Mouse (Mus musculus) megakaryocyte, adult 5-6 weeks (primary cell): ENCODE results near the gene Apol6. TPM values are rescaled to one million over a fixed set of nuclear protein-coding genes. Genes with fewer than 3 reads are reported as not detected.
A peak's percentile ranks its signal among the peaks of the same experiment; 100 is the strongest.
"Not testable (repeated sequence)": the region's sequence is repeated elsewhere in the genome, so short reads cannot be mapped to it uniquely, and the experiment has no call there.

ENCODE experiments used
- ATAC-seq: 2 replicates; pipeline ENCODE4 v1.8.0; 2016; ENCODE audit warnings: mild to moderate bottlenecking, inconsistent platforms; ENCODE audit not compliant: poor library complexity, severe bottlenecking
- total RNA-seq, 2 experiments: library from RNA; stranded (forward) in 1 of 2; stranded (reverse) in 1 of 2; fragments of 153-499, 151-499 nt in 1 of 2; fragments of 221-1000, 200-1000 nt in 1 of 2; gene quantifications; 2 replicates each; pipeline versions ENCODE4 v1.2.3 to v1.2.4; 2015 to 2017

Gene Apol6
- total RNA-seq, 2 experiments from 2014 or later: not detected

DNA sequence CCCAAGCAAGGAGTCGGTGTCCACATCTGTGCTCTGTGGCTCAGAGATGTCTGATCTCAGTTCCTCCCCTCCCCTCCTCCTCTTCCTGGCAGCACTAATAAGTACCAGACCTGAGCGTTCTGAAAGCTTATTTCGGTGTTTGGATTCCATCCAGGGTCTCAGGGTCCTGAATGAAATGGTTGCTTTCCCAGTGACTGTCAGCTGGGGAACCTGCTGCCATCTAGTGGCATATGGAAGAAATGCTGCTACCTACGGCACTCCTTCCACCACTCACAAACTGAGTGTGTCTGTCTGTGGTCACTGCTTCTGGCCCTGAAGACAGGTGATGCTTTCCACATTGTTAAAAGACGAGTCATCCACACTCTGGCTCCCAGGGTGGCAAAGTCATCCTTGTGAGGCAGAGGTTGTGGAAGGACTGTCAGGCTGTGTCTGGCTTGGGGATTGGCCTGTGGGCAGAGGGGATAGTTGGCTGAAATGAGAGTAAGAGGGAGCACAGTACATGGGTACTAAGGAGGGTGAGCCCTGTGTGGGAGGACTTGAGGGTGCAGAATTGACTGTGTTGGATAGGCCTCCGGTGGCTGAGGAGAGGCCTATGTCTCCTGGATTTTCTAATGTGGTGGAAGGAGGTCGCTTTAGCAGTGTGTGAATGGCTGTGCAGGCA is 15.1 kb upstream of the Apol6 start:
- ATAC-seq: peak; percentile 35; the same call in 1 of the 2 replicates

GRCm38 (mm10) chr15:77031271-77031670 is 13.3 kb upstream of the Apol6 start:
- no peak for ATAC-seq

DNA sequence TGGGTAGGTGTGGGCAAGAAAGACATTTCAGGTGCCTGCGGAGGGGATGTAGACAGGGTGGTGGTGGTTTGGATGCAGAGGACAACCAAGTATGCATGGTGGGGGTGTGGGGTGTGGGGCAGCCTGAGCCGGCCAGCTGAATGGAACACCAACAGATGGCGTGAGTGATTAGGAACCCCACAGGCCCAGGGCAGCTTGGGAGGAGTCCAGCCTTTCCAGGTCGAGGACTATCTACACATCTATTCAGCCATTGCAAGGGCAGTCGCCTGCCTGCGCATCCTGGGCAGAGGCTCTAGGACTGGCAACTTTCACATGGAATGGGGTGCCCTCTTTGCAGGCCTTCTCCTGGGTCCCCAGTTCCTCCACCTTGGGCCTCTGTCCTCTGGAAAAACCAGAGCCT is 10.0 kb upstream of the Apol6 start:
- no peak for ATAC-seq

DNA sequence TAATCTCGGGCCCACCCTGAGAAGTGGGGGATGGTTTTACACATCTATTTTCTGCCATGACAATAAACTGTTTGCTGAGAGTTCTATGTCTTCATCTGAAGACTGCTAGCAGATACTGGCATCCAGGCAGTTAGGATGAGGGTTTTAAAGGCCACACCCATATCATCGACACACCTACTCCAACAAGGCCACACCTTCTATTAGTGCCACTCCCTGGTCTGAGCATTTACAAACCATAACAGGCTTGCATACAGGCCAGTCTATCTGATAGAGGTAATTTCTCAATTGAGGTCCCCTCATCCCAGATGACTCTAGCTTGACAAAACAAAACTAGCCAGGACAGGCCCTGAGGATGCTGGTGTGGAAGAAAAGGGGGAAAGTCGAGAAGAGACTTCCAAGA is 8.9 kb upstream of the Apol6 start:
- no peak for ATAC-seq

DNA sequence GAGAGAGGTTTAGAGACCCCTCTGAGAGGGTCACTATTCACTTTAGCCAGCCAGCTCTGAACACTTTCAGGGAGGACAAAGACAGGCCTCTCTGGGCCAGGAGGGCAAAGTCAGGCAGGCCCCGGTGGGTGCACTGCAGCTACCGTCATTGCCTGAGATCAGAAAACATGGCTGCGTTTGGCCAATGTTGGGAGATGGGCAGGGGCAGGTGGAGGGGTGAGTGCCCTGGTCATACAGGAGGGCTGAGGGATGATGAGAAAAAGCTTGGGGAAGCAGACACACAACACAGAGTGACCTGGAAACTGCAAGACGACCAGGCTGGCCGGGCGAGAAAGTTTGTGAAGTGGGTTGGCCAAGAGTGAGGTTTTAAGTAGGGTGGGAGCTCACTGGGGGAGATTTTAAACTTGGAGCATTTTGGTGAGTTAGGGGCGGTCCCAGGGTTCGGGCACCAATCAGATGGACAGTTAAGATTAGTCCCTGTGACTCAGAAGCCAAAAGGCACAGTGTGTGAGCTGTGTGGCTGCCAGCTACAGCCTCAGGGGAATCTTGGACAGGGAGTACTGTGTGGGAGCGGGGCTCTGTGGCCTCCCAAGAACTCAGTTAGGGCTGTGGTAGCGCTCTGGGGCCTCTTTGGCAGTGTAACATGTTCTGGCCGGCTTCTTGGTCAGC is 8.1 kb upstream of the Apol6 start:
- no peak for ATAC-seq

- no peak for ATAC-seq
Measured at GRCm38 (mm10) chr15:77036989-77037277, 7.6 kb upstream of the Apol6 start.

- no peak for ATAC-seq
Measured at GRCm38 (mm10) chr15:77037278-77038161, 7.0 kb upstream of the Apol6 start.

- ATAC-seq: no peak
Measured at GRCm38 (mm10) chr15:77039211-77039700, 5.3 kb upstream of the Apol6 start.

DNA sequence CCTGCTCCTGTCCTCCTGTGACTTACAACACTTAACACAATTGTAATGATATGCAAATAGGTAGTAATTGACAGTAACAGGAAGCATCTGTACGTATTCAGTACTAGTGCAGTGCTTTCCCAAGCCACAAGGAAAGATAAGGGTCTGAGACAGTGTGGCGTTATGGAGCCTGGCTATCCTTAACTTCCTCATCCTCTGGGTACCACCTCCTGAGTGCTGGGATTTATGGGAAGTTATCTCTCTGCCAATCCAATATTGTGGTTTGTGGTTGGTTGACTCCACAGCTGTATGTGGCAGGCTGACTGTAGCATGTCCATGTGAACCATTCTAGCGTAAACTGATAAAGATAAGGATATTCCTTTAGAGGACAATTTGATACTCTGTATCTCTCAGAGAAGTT is 3.7 kb upstream of the Apol6 start:
- no peak for ATAC-seq

DNA sequence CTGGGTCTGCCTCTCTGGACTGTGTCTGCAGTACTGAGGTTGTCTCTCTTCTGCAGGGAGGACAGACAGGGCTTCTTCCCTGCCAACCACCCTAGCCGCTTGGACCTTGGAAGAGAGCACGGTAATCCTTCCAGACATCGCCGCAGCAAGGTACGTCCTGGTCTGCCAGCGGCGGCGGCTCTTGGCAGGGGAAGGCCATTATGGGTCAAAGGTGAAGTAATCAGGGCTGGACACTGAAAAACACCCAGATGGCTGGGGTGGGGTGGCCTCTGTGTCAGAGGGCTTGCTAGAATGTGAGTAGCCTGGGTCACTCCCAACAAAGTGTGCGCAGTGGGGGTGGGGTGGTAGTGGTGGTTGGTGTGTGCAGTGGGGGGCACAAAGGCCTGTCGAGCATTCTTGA is 1.1 kb downstream of the Apol6 start:
- no peak for ATAC-seq

DNA sequence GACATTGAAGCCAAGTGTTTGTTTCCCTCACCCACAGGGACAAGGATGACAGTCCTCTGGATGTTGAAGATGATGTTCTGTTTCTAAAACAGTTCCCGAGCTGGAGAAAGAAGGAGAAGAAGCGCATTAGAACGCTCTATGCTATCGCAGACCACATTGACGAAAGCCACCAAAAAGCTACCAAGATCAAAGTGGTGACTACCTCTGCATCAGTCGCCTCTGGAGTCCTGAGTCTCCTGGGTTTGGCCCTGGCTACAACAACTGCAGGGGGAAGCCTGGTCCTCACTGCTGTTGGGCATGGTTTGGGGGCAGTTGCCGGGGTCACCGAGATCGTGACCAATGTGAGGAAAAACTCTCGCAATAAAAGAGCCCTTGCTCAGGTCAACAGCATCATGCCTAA is 6.0 kb downstream of the Apol6 start, which contains the start of gene Mb:
Mb (minus strand) TSS at position 101 of the 400 bp plus-strand sequence.
- ATAC-seq: no peak

GRCm38 (mm10) chr15:77052176-77052575 is 7.6 kb downstream of the Apol6 start:
- no peak for ATAC-seq

- ATAC-seq: no peak
Measured at GRCm38 (mm10) chr15:77053021-77053420, 8.5 kb downstream of the Apol6 start.

- no peak for ATAC-seq
Measured at GRCm38 (mm10) chr15:77054611-77055175, 10.2 kb downstream of the Apol6 start.

DNA sequence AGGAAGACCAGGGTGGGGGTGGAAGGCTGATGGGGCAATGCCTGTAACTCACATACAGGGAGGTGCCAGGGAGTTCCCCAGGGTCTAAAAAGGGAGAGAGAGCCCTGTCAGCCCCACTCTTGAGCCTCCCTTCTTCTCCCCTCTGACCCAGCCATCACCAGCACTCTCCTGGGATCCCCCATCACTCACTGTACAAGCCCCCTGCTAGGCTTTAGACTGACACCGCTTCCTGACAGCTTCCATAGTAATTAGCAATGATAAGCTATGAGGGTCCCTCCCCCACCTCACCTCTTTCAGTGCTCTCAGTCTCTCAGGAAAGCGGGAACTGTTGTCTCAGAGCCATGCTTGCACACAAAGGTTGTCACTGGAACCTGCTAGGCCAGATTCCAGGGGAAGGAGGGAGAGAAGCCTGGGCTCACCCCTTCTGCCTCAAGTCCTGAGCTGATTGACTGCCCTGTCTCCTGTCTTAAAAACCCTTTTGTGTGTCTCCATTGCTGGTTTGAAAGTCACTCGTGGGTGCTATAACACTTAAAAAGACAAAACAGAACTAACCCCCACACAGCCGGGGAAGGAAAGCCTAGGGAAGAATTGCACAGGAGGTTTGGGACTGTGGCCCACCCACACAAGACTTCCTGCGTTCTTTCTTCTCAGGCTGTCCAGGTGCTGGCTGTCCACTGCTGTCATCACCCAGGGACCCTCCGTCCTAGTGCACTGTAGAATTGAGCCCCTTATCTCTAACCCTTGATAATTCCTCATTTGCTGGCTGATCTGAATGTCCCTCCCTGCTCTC is 11.7 kb downstream of the Apol6 start:
- no peak for ATAC-seq

DNA sequence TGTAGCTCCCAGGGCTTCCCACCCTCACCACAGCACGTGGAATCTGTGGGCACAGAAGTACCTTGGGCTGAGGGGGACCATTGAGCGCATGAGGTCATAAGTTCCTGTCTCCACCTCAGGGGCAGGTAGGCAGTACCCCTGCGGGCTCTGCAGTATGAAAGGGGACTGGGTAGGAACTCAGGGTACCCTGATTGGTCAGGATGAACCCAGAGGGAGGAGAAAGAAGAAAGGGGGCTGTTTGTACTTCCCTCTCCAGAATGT is 12.2 kb downstream of the Apol6 start:
- ATAC-seq: no peak

- no peak for ATAC-seq
Measured at GRCm38 (mm10) chr15:77058566-77058965, 14.0 kb downstream of the Apol6 start.

- ATAC-seq: not testable (repeated sequence)
Measured at GRCm38 (mm10) chr15:77059416-77059815, 14.9 kb downstream of the Apol6 start.

- ATAC-seq: no peak
Measured at GRCm38 (mm10) chr15:77062746-77063145, 18.2 kb downstream of the Apol6 start.

- ATAC-seq: no peak
Measured at GRCm38 (mm10) chr15:77065259-77065852, 20.8 kb downstream of the Apol6 start.
